Mouse (Mus musculus) CH12.LX (cell line): ENCODE data around the gene Gm5431.

ENCODE experiments used
- BHLHE40 ChIP-seq: IDR thresholded peaks from 2 replicates; pipeline ENCODE4 v1.6.1; 2011; ENCODE audit warnings: mild to moderate bottlenecking, low read depth, low read length, improper control_type of control experiment
- CTCF ChIP-seq, 2 experiments: IDR thresholded peaks in 1 of 2; conservative IDR thresholded peaks in 1 of 2; 2 replicates each; pipeline ENCODE4 v1.5.1; 2011 to 2012; ENCODE audit warnings: low read depth in 2 of 2, low read length in 2 of 2, improper control_type of control experiment in 1 of 2, inconsistent platforms in 1 of 2, mild to moderate bottlenecking in 1 of 2, moderate library complexity in 1 of 2
- EP300 ChIP-seq: IDR thresholded peaks from 2 replicates; pipeline ENCODE4 v1.6.1; 2011; ENCODE audit warnings: low read length, improper control_type of control experiment
- ETS1 ChIP-seq: conservative IDR thresholded peaks from 2 replicates; pipeline ENCODE4 v1.6.1; 2012; ENCODE audit warnings: low read depth, mild to moderate bottlenecking, inconsistent platforms, low read length, improper control_type of control experiment, moderate library complexity
- GABPA ChIP-seq: IDR thresholded peaks from 2 replicates; pipeline ENCODE4 v1.6.1; 2012; ENCODE audit warnings: low read depth, low read length, improper control_type of control experiment, inconsistent platforms; ENCODE audit not compliant: insufficient replicate concordance
- JUN ChIP-seq: IDR thresholded peaks from 2 replicates; pipeline ENCODE4 v1.6.1; 2011; ENCODE audit warnings: low read depth, mild to moderate bottlenecking, low read length, improper control_type of control experiment, moderate library complexity; ENCODE audit not compliant: insufficient read depth
- POLR2A ChIP-seq: IDR thresholded peaks from 2 replicates; pipeline ENCODE4 v1.6.1; 2011; ENCODE audit warnings: low read depth, mild to moderate bottlenecking, improper control_type of control experiment, low read length
- RAD21 ChIP-seq: IDR thresholded peaks from 2 replicates; pipeline ENCODE4 v1.6.1; 2011; ENCODE audit warnings: low read depth, mild to moderate bottlenecking, low read length, improper control_type of control experiment, moderate library complexity
- SIN3A ChIP-seq: IDR thresholded peaks from 2 replicates; pipeline ENCODE4 v1.6.1; 2012; ENCODE audit warnings: low read length, improper control_type of control experiment, inconsistent platforms
- UBTF ChIP-seq: IDR thresholded peaks from 2 replicates; pipeline ENCODE4 v1.6.1; 2012; ENCODE audit warnings: low read depth, mild to moderate bottlenecking, inconsistent platforms, low read length, improper control_type of control experiment, moderate library complexity

GRCm38 (mm10) chr11:48841213-48841612 lies 60.8 kb downstream of the Gm5431 start:
- TF ChIP-seq POLR2A (no peak), SIN3A (no peak), CTCF (conservative IDR thresholded peaks at IDR 0.05 in 1 of 2, IDR thresholded peaks at IDR 0.05 in 1 of 2; ENCODE audit: low read depth in 2 of 2, low read length in 2 of 2) (no peak), RAD21 (no peak), EP300 (no peak), ETS1 (no peak; the same call in 1 of the 2 replicates), UBTF (no peak), BHLHE40 (no peak), GABPA (no peak), JUN (no peak)
